In the genomic region with DNA sequence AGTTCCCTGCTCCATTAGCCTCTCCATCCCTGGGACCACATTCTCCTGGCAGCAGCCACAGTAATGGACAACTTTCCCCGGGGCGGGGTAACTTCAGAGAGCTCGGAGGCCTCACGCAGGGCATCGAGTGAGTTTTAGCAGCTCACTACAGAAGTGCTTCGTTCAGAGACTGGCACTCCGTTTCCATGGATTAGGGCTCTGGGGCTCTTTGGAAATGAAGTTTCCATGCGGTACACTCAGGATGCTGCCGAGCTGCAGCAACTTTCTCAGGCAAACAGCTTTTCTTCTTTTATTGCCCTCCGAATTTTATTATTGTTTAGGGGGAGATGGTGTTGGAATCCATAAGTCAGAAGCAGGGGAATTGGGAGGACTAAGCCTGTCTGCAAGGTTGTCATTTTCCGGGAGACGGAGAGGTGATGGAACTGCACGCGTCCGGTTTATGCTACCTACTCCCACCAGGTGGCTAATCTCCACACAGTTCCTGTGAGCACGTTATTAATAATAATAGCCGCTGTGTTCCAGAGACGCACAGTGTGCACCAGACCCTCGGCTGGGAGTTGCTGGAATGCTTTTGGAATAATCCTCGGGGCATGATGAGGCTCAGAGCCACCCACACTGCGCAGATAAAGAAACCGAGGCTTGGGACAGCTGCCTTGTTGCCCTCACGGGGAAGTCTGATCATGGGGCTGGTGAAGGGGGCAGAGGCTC, we compare ENCODE assay signal across 7 mouse cellular contexts.
DNase-seq lines count a peak whose midpoint lies in the region; ATAC-seq lines count a peak whose summit lies in the region.

No protein-coding gene starts in this region.

- 30% methylated on average over 23 of the region's 23 CpGs for WGBS in intestine, embryonic 15.5 days
- 31% methylated on average over 23 of the region's 23 CpGs for WGBS in intestine, embryonic 16.5 days
- WGBS in forebrain, embryonic 11.5 days = 38% methylated on average over 23 of the region's 23 CpGs
- WGBS in limb, embryonic 10.5 days = 40% methylated on average over 23 of the region's 23 CpGs
- 31% methylated on average over 23 of the region's 23 CpGs for WGBS in neural tube, embryonic 13.5 days

- no peaks in the 10 kb centered on the region for H3K4me1 ChIP-seq in intestine, embryonic 15.5 days (replicated peaks)
- H3K4me1 ChIP-seq in intestine, embryonic 16.5 days (ENCODE audit: control insufficient read depth, insufficient read depth, low read length) = no peaks in the 10 kb centered on the region
- H3K4me1 ChIP-seq in forebrain, embryonic 11.5 days (replicated peaks; ENCODE audit: control insufficient read depth, insufficient read depth, low read length) = no peaks in the 10 kb centered on the region
- H3K4me1 ChIP-seq in limb, embryonic 10.5 days = peaks cover 30% of the 10 kb centered on the region
- peaks cover 8% of the 10 kb centered on the region; the same call in 1 of the 2 replicates for H3K4me1 ChIP-seq in neural tube, embryonic 13.5 days (replicated peaks)

- H3K9ac ChIP-seq in intestine, embryonic 15.5 days = no peak overlapping the region
- H3K9ac ChIP-seq in intestine, embryonic 16.5 days (ENCODE audit: low read depth, low read length) = no peak overlapping the region
- no peak overlapping the region for H3K9ac ChIP-seq in forebrain, embryonic 11.5 days (ENCODE audit: low read length)
- no peak overlapping the region for H3K9ac ChIP-seq in neural tube, embryonic 13.5 days

- H3K27ac ChIP-seq in intestine, embryonic 15.5 days = no peak overlapping the region
- H3K27ac ChIP-seq in intestine, embryonic 16.5 days (ENCODE audit: low read length) = no peak overlapping the region
- H3K27ac ChIP-seq in forebrain, embryonic 11.5 days (ENCODE audit: low read depth, low read length) = no peak overlapping the region
- H3K27ac ChIP-seq in limb, embryonic 10.5 days = peak overlapping the region; percentile 25; the same call in 1 of the 2 replicates
- H3K27ac ChIP-seq in neural tube, embryonic 13.5 days (replicated peaks) = no peak overlapping the region

- H3K9me3 ChIP-seq in intestine, embryonic 15.5 days = no peaks in the 10 kb centered on the region
- no peaks in the 10 kb centered on the region for H3K9me3 ChIP-seq in intestine, embryonic 16.5 days (ENCODE audit: control insufficient read depth, low read length)
- no peaks in the 10 kb centered on the region for H3K9me3 ChIP-seq in forebrain, embryonic 11.5 days (ENCODE audit: control insufficient read depth, low read length)
- H3K9me3 ChIP-seq in limb, embryonic 10.5 days (replicated peaks) = no peaks in the 10 kb centered on the region
- no peaks in the 10 kb centered on the region for H3K9me3 ChIP-seq in neural tube, embryonic 13.5 days

- no peak for DNase-seq in forebrain, embryonic 11.5 days (ENCODE audit: low spot score)
- no peak for DNase-seq in limb, embryonic 10.5 days (ENCODE audit: low spot score)
- no peak for DNase-seq in thymus, adult 18-20 months
- no peak for DNase-seq in layer of hippocampus, postnatal 10 days (ENCODE audit: low spot score in 2 of 2)

- no peak for ATAC-seq in intestine, embryonic 15.5 days
- no peak for ATAC-seq in intestine, embryonic 16.5 days
- ATAC-seq in forebrain, embryonic 11.5 days (replicated peaks; ENCODE audit: low FRiP score) = no peak
- no peak for ATAC-seq in neural tube, embryonic 13.5 days (ENCODE audit: low read depth)

- peaks cover 2% of the 10 kb centered on the region; the same call in 1 of the 2 replicates for H3K27me3 ChIP-seq in intestine, embryonic 15.5 days (replicated peaks)
- H3K27me3 ChIP-seq in intestine, embryonic 16.5 days (replicated peaks; ENCODE audit: control insufficient read depth, insufficient read depth, low read length) = peaks cover 10% of the 10 kb centered on the region; the same call in 1 of the 2 replicates
- H3K27me3 ChIP-seq in forebrain, embryonic 11.5 days (ENCODE audit: control insufficient read depth, insufficient read depth, low read length) = no peaks in the 10 kb centered on the region
- peaks cover 21% of the 10 kb centered on the region for H3K27me3 ChIP-seq in limb, embryonic 10.5 days (ENCODE audit: low read depth, poor library complexity, severe bottlenecking)
- peaks cover 12% of the 10 kb centered on the region for H3K27me3 ChIP-seq in neural tube, embryonic 13.5 days

- no peak overlapping the region for H3K4me3 ChIP-seq in intestine, embryonic 15.5 days (replicated peaks)
- no peak overlapping the region for H3K4me3 ChIP-seq in intestine, embryonic 16.5 days (ENCODE audit: low read length)
- H3K4me3 ChIP-seq in forebrain, embryonic 11.5 days (ENCODE audit: low read depth, low read length) = no peak overlapping the region
- 0 out of 2 replicates have a peak overlapping the region, but pooled peaks have one; percentile 6 for H3K4me3 ChIP-seq in limb, embryonic 10.5 days
- H3K4me3 ChIP-seq in neural tube, embryonic 13.5 days = no peak overlapping the region

- H3K4me2 ChIP-seq in intestine, embryonic 15.5 days (replicated peaks) = 0 out of 2 replicates have a peak overlapping the region, but pooled peaks have one; percentile 22
- H3K4me2 ChIP-seq in intestine, embryonic 16.5 days (ENCODE audit: low read depth, low read length) = no peak overlapping the region
- 0 out of 2 replicates have a peak overlapping the region, but pooled peaks have one; percentile 2 for H3K4me2 ChIP-seq in forebrain, embryonic 11.5 days (ENCODE audit: low read depth, low read length, severe bottlenecking)
- peak overlapping the region; percentile 21 for H3K4me2 ChIP-seq in neural tube, embryonic 13.5 days

- no peaks in the 10 kb centered on the region for H3K36me3 ChIP-seq in intestine, embryonic 15.5 days
- no peaks in the 10 kb centered on the region for H3K36me3 ChIP-seq in intestine, embryonic 16.5 days (ENCODE audit: control insufficient read depth, insufficient read depth, low read length)
- no peaks in the 10 kb centered on the region for H3K36me3 ChIP-seq in forebrain, embryonic 11.5 days (ENCODE audit: control insufficient read depth, insufficient read depth, low read length)
- no peaks in the 10 kb centered on the region for H3K36me3 ChIP-seq in limb, embryonic 10.5 days
- H3K36me3 ChIP-seq in neural tube, embryonic 13.5 days = no peaks in the 10 kb centered on the region
